10 mouse cellular contexts compared by ENCODE assay signal in genomic region chr3:97940511-97941204, GRCm38 (mm10). TPM values are rescaled to one million over a fixed set of nuclear protein-coding genes. Genes with fewer than 3 reads are reported as not detected.
DNase-seq lines count a peak whose midpoint lies in the region; ATAC-seq and TF ChIP-seq lines count a peak whose summit lies in the region.
"Had no signal": no experiment of that assay in that cellular context is flagged by ENCODE, and none has a peak within 500 bp of the region (broad histone marks: within the 10 kb centered on the region; RNA-seq: fewer than 3 reads in every experiment).

No protein-coding gene starts in this region.

- DNase-seq in heart, adult 9 months (ENCODE audit: low spot score in 2 of 2), result no peak
- peak; percentile 27 for DNase-seq in Muller cell, postnatal 12 days (ENCODE audit: inconsistent ontology term)
- no peak for DNase-seq in limb, embryonic 14.5 days (ENCODE audit: low spot score)
- DNase-seq in frontal cortex, postnatal 14 days (ENCODE audit: low spot score in 2 of 2), result no peak
- no peak for DNase-seq in thymus, adult 18-20 months
- DNase-seq: cerebellum, adult 8-10 months; layer of hippocampus, postnatal 36 days had no signal

- H3K27me3 ChIP-seq in heart, embryonic 14.5 days (ENCODE audit: control insufficient read depth, insufficient read depth, low read length), result no peaks in the 10 kb centered on the region
- 0 out of 2 replicates have a peak, but pooled peaks cover 9% of the 10 kb centered on the region for H3K27me3 ChIP-seq in forebrain, embryonic 12.5 days
- H3K27me3 ChIP-seq in limb, embryonic 14.5 days (ENCODE audit: control insufficient read depth, insufficient read depth, low read length), result no peaks in the 10 kb centered on the region

- 0 out of 2 replicates have a peak overlapping the region, but pooled peaks have one; percentile 11 for H3K9ac ChIP-seq in heart, embryonic 14.5 days (ENCODE audit: low read length)
- H3K9ac ChIP-seq in forebrain, embryonic 12.5 days, result peak overlapping the region; percentile 17; the same call in 1 of the 2 replicates
- 0 out of 2 replicates have a peak overlapping the region, but pooled peaks have one; percentile 8 for H3K9ac ChIP-seq in limb, embryonic 14.5 days (ENCODE audit: low read depth, low read length, severe bottlenecking)

- TF ChIP-seq POLR2A in limb, embryonic 14.5 days (IDR thresholded peaks at IDR 0.05; ENCODE audit: borderline replicate concordance, extremely low read depth, insufficient read depth, insufficient read length), result no peak

- H3K4me1 ChIP-seq in heart, embryonic 14.5 days (ENCODE audit: control insufficient read depth in 2 of 2, insufficient read depth in 2 of 2, low read length in 2 of 2), result peaks cover 13 to 25% of the 10 kb centered on the region in 2 experiments
- peaks cover 57% of the 10 kb centered on the region for H3K4me1 ChIP-seq in forebrain, embryonic 12.5 days
- H3K4me1 ChIP-seq in limb, embryonic 14.5 days (ENCODE audit: control insufficient read depth, insufficient read depth, low read length), result peaks cover 43% of the 10 kb centered on the region

- H3K4me3 ChIP-seq in heart, embryonic 14.5 days (ENCODE audit: control insufficient read depth in 1 of 2, insufficient read depth in 1 of 2, low read depth in 1 of 2, low read length in 2 of 2), result no peak overlapping the region
- H3K4me3 ChIP-seq in forebrain, embryonic 12.5 days (replicated peaks), result no peak overlapping the region
- no peak overlapping the region for H3K4me3 ChIP-seq in limb, embryonic 14.5 days (replicated peaks; ENCODE audit: low read length)

- WGBS in heart, embryonic 14.5 days, result 65% methylated on average over 9 of the region's 9 CpGs
- 11% methylated on average over 9 of the region's 9 CpGs for WGBS in forebrain, embryonic 12.5 days
- WGBS in limb, embryonic 14.5 days, result 29% methylated on average over 9 of the region's 9 CpGs

- no peak for ATAC-seq in heart, embryonic 14.5 days (ENCODE audit: insufficient number of reproducible peaks, insufficient read depth, low FRiP score, low read depth)
- ATAC-seq in forebrain, embryonic 12.5 days (ENCODE audit: low FRiP score), result 0 out of 2 replicates have a peak, but pooled peaks have one; percentile 25
- ATAC-seq in limb, embryonic 14.5 days (ENCODE audit: low FRiP score, low read depth), result no peak
- ATAC-seq in monocyte, adult 5-6 weeks (replicated peaks; ENCODE audit: insufficient number of reproducible peaks, low FRiP score, low TSS enrichment, poor library complexity, severe bottlenecking), result no peak

- no peaks in the 10 kb centered on the region for H3K9me3 ChIP-seq in heart, embryonic 14.5 days (ENCODE audit: control insufficient read depth, low read length)
- no peaks in the 10 kb centered on the region for H3K9me3 ChIP-seq in forebrain, embryonic 12.5 days
- H3K9me3 ChIP-seq in limb, embryonic 14.5 days (ENCODE audit: control insufficient read depth, low read length), result no peaks in the 10 kb centered on the region

- peak overlapping the region; percentile 14 to 50; a peak in 2 of 4 replicates for H3K27ac ChIP-seq in heart, embryonic 14.5 days (replicated peaks in 1 of 2; ENCODE audit: control insufficient read depth in 1 of 2, insufficient read depth in 1 of 2, low read depth in 2 of 2, low read length in 2 of 2)
- H3K27ac ChIP-seq in forebrain, embryonic 12.5 days, result 0 out of 2 replicates have a peak overlapping the region, but pooled peaks have one; percentile 47
- peak overlapping the region; percentile 91 for H3K27ac ChIP-seq in limb, embryonic 14.5 days (replicated peaks; ENCODE audit: low read depth, low read length)

- no peaks in the 10 kb centered on the region for H3K36me3 ChIP-seq in heart, embryonic 14.5 days (ENCODE audit: control insufficient read depth, insufficient read depth, low read length)
- no peaks in the 10 kb centered on the region for H3K36me3 ChIP-seq in forebrain, embryonic 12.5 days (replicated peaks)
- no peaks in the 10 kb centered on the region for H3K36me3 ChIP-seq in limb, embryonic 14.5 days (ENCODE audit: control insufficient read depth, insufficient read depth, low read length)

- H3K4me2 ChIP-seq in heart, embryonic 14.5 days (ENCODE audit: low read length), result no peak overlapping the region
- H3K4me2 ChIP-seq in forebrain, embryonic 12.5 days, result peak overlapping the region; percentile 15; the same call in 1 of the 2 replicates
- H3K4me2 ChIP-seq in limb, embryonic 14.5 days (replicated peaks; ENCODE audit: low read depth, low read length, severe bottlenecking), result no peak overlapping the region

RNA-seq across cellular contexts. Expression of gene Sec22b, which starts 39.7 kb away (rescaled TPM):
- polyA plus RNA-seq in heart, embryonic 14.5 days (2014; fragmentation: Nextera tagmentation; extraction: Ambion mirVana), result 131 and 136 TPM in 2 replicates
- polyA plus RNA-seq in forebrain, embryonic 12.5 days (2016; fragmentation: Nextera tagmentation; extraction: Ambion mirVana), result 104 and 107 TPM in 2 replicates
- polyA plus RNA-seq in limb, embryonic 14.5 days (2012; rRNA removed), result 82.4 and 110 TPM in 2 replicates
- 182 and 194 TPM in 2 replicates for polyA plus RNA-seq in limb, embryonic 14.5 days (2014; fragmentation: Nextera tagmentation; extraction: Ambion mirVana)
- total RNA-seq in monocyte, adult 5-6 weeks (2017), result 37.7 to 62.2 TPM (median 46.2 TPM) in 3 replicates

RNA-seq across cellular contexts. Expression of gene Pde4dip, which starts 52.2 kb away (rescaled TPM):
- polyA plus RNA-seq in heart, embryonic 14.5 days (2014; fragmentation: Nextera tagmentation; extraction: Ambion mirVana), result 99.4 and 112 TPM in 2 replicates
- polyA plus RNA-seq in forebrain, embryonic 12.5 days (2016; fragmentation: Nextera tagmentation; extraction: Ambion mirVana), result 35.7 and 39.3 TPM in 2 replicates
- polyA plus RNA-seq in limb, embryonic 14.5 days (2012; rRNA removed), result 33.3 and 37.1 TPM in 2 replicates
- polyA plus RNA-seq in limb, embryonic 14.5 days (2014; fragmentation: Nextera tagmentation; extraction: Ambion mirVana), result 38.5 and 40.3 TPM in 2 replicates
- total RNA-seq in monocyte, adult 5-6 weeks (2017), result 16.0 to 25.4 TPM (median 16.5 TPM) in 3 replicates

Comparison
In these comparisons a context has a peak if more than half of its experiments do, and no peak if none do; other contexts are left out.
1. H3K27ac ChIP-seq: peak in every context shown above with its lines; median percentile 91 in limb, embryonic 14.5 days; 47 in forebrain, embryonic 12.5 days; 32 in heart, embryonic 14.5 days.